Mouse (Mus musculus) inflammation-experienced regulatory T-cells, adult 16 weeks (primary cell): ENCODE measurements around the gene Itga1. TPM values are rescaled to one million over a fixed set of nuclear protein-coding genes. Genes with fewer than 3 reads are reported as not detected.

Experiments used
- polyA plus RNA-seq: library from polyadenylated mRNA; unstranded; fragments of 100-300 nt; shearing (Covaris generic); gene quantifications from one replicate; pipeline ENCODE4 v1.2.1, GENCODE M21; 2017

The Itga1 gene
- polyA plus RNA-seq = 0.71 TPM

DNA sequence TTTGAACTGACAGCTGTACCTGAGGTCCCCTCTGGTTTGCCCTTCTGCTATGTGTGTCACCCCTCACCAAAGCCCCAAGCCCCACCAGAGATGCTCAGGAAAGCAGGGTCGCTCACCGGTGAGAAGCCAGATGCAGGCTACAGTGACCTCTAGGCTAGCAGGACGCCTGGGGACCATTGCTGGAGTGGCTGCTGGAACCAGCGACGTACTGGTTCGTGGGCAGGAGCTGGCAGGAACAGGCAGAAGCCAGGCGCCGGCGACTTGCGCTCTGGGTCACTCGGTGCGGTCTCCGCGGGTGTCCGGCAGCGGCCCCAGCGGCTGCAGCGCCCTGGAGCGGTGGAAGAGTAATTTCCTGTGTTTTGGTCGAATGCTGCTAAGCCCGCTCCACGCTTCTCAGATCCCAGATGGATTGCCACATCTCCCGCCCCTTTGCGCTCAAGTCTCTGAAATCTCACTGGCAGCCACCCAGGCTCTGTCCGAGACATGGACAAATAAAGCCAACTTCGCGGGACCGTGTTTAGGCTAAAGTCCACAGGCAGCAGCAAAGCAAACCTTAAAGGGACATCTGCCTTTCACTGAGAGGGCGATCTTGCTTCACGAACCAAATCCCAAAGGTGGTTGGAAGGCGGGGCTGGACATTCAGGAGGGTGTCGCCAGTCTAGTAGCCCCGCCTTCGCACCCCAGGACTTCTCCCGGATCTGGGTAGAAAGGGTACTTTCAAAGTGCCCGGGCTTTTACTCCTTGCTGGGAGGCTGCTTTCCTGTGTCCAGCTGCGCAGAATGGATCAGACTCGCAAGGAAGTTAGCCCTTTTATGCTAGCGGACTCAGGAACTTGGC is at the start of gene Itga1, which contains the start of gene Gm49395:
Itga1 (minus strand) TSS at position 610 of the 837 bp plus-strand sequence.
Gm49395 (minus strand) TSS at position 567 of the 837 bp plus-strand sequence.

DNA sequence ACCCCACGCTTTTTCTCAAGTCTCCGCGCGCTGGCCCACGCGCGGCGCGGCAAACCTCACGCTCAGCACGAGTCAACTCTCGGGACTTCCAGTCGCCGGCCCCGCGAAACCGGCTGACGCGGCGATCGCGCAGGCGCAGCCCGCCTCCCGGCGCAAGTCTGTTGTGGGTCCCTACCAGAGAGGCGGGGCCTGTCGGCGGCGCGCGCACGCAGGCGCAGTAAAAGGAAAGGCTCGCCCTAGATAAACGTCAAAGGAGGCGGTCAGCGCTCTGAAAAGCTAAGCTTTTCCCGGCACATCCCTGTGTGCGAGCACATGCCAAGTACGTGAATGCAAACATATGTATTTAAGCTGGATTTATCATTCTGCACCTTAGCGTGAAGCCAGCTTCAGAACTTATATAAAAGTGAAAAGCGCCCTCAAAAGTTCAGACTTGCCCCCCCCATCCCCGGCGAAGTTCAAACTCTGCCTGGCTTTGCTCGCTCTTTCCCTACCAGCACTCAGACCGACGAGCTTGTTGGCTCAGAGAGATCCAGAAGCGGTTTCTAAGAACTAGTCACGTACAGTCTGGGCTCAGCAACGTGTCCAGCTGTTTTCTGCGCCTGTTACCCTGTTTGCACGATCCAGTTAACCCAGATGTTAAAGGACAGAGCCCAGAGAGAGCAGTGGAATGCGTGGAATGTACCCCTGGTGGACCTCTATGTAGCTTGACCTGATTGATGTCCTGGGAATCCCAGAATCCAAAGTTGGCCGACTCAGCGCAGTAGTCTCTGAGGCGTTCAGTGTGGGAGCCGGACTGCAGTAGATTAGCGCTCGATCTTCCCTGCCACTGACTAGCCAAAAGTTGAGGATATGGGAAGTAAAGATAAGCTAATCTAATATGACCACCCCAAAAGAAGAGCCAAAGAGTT is 11.4 kb downstream of the Itga1 start, which contains the start of gene Pelo:
Pelo (minus strand) TSS at position 118 of the 908 bp plus-strand sequence.

GRCm38 (mm10) chr13:114931775-114932294 is 169.9 kb downstream of the Itga1 start, which contains the start of gene Itga2:
TSS of gene Itga2 (minus strand) at chr13:114932100.

Other genes starting within 250 kb of the Itga1 start
- 5.8 TPM for gene Itga2, start 169.9 kb downstream of the Itga1 start, polyA plus RNA-seq
- gene Pelo, start 11.8 kb downstream of the Itga1 start, polyA plus RNA-seq = 6.5 TPM
- 0.62 TPM for gene Gm49395, start within 50 bp of the Itga1 start, polyA plus RNA-seq